Mouse (Mus musculus): ENCODE measurements around the gene Fbxl2. TPM values are rescaled to one million over a fixed set of nuclear protein-coding genes. Genes with fewer than 3 reads are reported as not detected.

Fbxl2 gene
- total RNA-seq, 1 experiment: 4.4 TPM

- Histone ChIP-seq H3K27ac (ENCODE audit: insufficient read depth, low read depth, low read length, poor library complexity, severe bottlenecking) (no peak overlapping the region), H3K9ac (ENCODE audit: insufficient read depth, low read depth, low read length, poor library complexity, severe bottlenecking) (no peak overlapping the region), H3K4me1 (ENCODE audit: control insufficient read depth in 2 of 2, insufficient read depth in 2 of 2, low read length in 2 of 2, poor library complexity in 1 of 2) (peaks cover 0 to 2% of the 10 kb centered on the region in 2 experiments; a peak in 1 of 4 replicates), H3K4me3 (ENCODE audit: insufficient read depth in 1 of 2, low read depth in 1 of 2, low read length in 2 of 2, poor library complexity in 1 of 2, severe bottlenecking in 1 of 2) (no peak overlapping the region), H3K36me3 (ENCODE audit: control insufficient read depth, insufficient read depth, low read length, poor library complexity, severe bottlenecking) (peaks cover 47% of the 10 kb centered on the region), H3K9me3 (ENCODE audit: control insufficient read depth, insufficient read depth, low read depth, low read length) (no peaks in the 10 kb centered on the region)
- no peak for DNase-seq (ENCODE audit: low read depth, low spot score)
- TF ChIP-seq ZNF384 (IDR thresholded peaks at IDR 0.05; ENCODE audit: low read depth, low read length) (no peak), ZC3H11A (IDR thresholded peaks at IDR 0.05; ENCODE audit: borderline replicate concordance, low read depth, low read length) (no peak), MAFK (IDR thresholded peaks at IDR 0.05; ENCODE audit: insufficient read depth, low read depth, low read length) (no peak), CHD2 (IDR thresholded peaks at IDR 0.05; ENCODE audit: low read depth, low read length) (no peak), HCFC1 (IDR thresholded peaks at IDR 0.05; ENCODE audit: borderline replicate concordance, insufficient read depth, low read length) (no peak)
- in situ Hi-C loops (cut with MboI; ENCODE audit: low sequenced_read_pairs in 2 of 2, unreplicated experiment in 2 of 2): no loop called here
Observed at GRCm38 (mm10) chr9:113966838-113967237, 79.2 kb downstream of the Fbxl2 start.

- Histone ChIP-seq H3K9me3 (ENCODE audit: control insufficient read depth, insufficient read depth, low read depth, low read length) (no peaks in the 10 kb centered on the region), H3K4me3 (ENCODE audit: insufficient read depth in 1 of 2, low read depth in 1 of 2, low read length in 2 of 2, poor library complexity in 1 of 2, severe bottlenecking in 1 of 2) (no peak overlapping the region), H3K4me1 (ENCODE audit: control insufficient read depth in 2 of 2, insufficient read depth in 2 of 2, low read length in 2 of 2, poor library complexity in 1 of 2) (no peaks in the 10 kb centered on the region), H3K27ac (ENCODE audit: insufficient read depth, low read depth, low read length, poor library complexity, severe bottlenecking) (no peak overlapping the region), H3K9ac (ENCODE audit: insufficient read depth, low read depth, low read length, poor library complexity, severe bottlenecking) (no peak overlapping the region), H3K36me3 (ENCODE audit: control insufficient read depth, insufficient read depth, low read length, poor library complexity, severe bottlenecking) (peaks cover 40% of the 10 kb centered on the region)
- DNase-seq (ENCODE audit: low read depth, low spot score): no peak
- no peak for TF ChIP-seq CHD2 (IDR thresholded peaks at IDR 0.05; ENCODE audit: low read depth, low read length)
- TF ChIP-seq HCFC1 (IDR thresholded peaks at IDR 0.05; ENCODE audit: borderline replicate concordance, insufficient read depth, low read length): no peak
- no peak for TF ChIP-seq ZNF384 (IDR thresholded peaks at IDR 0.05; ENCODE audit: low read depth, low read length)
- no peak for TF ChIP-seq ZC3H11A (IDR thresholded peaks at IDR 0.05; ENCODE audit: borderline replicate concordance, low read depth, low read length)
- no peak for TF ChIP-seq MAFK (IDR thresholded peaks at IDR 0.05; ENCODE audit: insufficient read depth, low read depth, low read length)
- in situ Hi-C loops (cut with MboI; ENCODE audit: low sequenced_read_pairs in 2 of 2, unreplicated experiment in 2 of 2): no loop called here
Observed at GRCm38 (mm10) chr9:113964415-113964814, 81.6 kb downstream of the Fbxl2 start.

- TF ChIP-seq MAFK (IDR thresholded peaks at IDR 0.05; ENCODE audit: insufficient read depth, low read depth, low read length): no peak
- TF ChIP-seq HCFC1 (IDR thresholded peaks at IDR 0.05; ENCODE audit: borderline replicate concordance, insufficient read depth, low read length): no peak
- TF ChIP-seq ZC3H11A (IDR thresholded peaks at IDR 0.05; ENCODE audit: borderline replicate concordance, low read depth, low read length): no peak
- TF ChIP-seq ZNF384 (IDR thresholded peaks at IDR 0.05; ENCODE audit: low read depth, low read length): no peak
- TF ChIP-seq CHD2 (IDR thresholded peaks at IDR 0.05; ENCODE audit: low read depth, low read length): no peak
- in situ Hi-C loops (cut with MboI; ENCODE audit: low sequenced_read_pairs in 2 of 2, unreplicated experiment in 2 of 2): no loop called here
- Histone ChIP-seq H3K27ac (ENCODE audit: insufficient read depth, low read depth, low read length, poor library complexity, severe bottlenecking) (no peak overlapping the region), H3K4me3 (ENCODE audit: insufficient read depth in 1 of 2, low read depth in 1 of 2, low read length in 2 of 2, poor library complexity in 1 of 2, severe bottlenecking in 1 of 2) (no peak overlapping the region), H3K9me3 (ENCODE audit: control insufficient read depth, insufficient read depth, low read depth, low read length) (no peaks in the 10 kb centered on the region), H3K4me1 (ENCODE audit: control insufficient read depth in 2 of 2, insufficient read depth in 2 of 2, low read length in 2 of 2, poor library complexity in 1 of 2) (no peaks in the 10 kb centered on the region), H3K36me3 (ENCODE audit: control insufficient read depth, insufficient read depth, low read length, poor library complexity, severe bottlenecking) (peaks cover 36% of the 10 kb centered on the region), H3K9ac (ENCODE audit: insufficient read depth, low read depth, low read length, poor library complexity, severe bottlenecking) (no peak overlapping the region)
- no peak for DNase-seq (ENCODE audit: low read depth, low spot score)
Observed at GRCm38 (mm10) chr9:113963718-113964117, 82.3 kb downstream of the Fbxl2 start.

GRCm38 (mm10) chr9:113957777-113958176 is 88.2 kb downstream of the Fbxl2 start:
- no peaks in the 10 kb centered on the region for H3K4me1 ChIP-seq (ENCODE audit: control insufficient read depth in 2 of 2, insufficient read depth in 2 of 2, low read length in 2 of 2, poor library complexity in 1 of 2)
- in situ Hi-C loops (cut with MboI; ENCODE audit: low sequenced_read_pairs in 2 of 2, unreplicated experiment in 2 of 2): no loop called here
- peaks cover 17% of the 10 kb centered on the region for H3K36me3 ChIP-seq (ENCODE audit: control insufficient read depth, insufficient read depth, low read length, poor library complexity, severe bottlenecking)
- no peak for DNase-seq (ENCODE audit: low read depth, low spot score)
- no peak for TF ChIP-seq CHD2 (IDR thresholded peaks at IDR 0.05; ENCODE audit: low read depth, low read length)
- TF ChIP-seq ZC3H11A (IDR thresholded peaks at IDR 0.05; ENCODE audit: borderline replicate concordance, low read depth, low read length): no peak
- TF ChIP-seq HCFC1 (IDR thresholded peaks at IDR 0.05; ENCODE audit: borderline replicate concordance, insufficient read depth, low read length): no peak
- TF ChIP-seq MAFK (IDR thresholded peaks at IDR 0.05; ENCODE audit: insufficient read depth, low read depth, low read length): no peak
- no peak overlapping the region for H3K27ac ChIP-seq (ENCODE audit: insufficient read depth, low read depth, low read length, poor library complexity, severe bottlenecking)
- no peaks in the 10 kb centered on the region for H3K9me3 ChIP-seq (ENCODE audit: control insufficient read depth, insufficient read depth, low read depth, low read length)
- no peak overlapping the region for H3K4me3 ChIP-seq (ENCODE audit: insufficient read depth in 1 of 2, low read depth in 1 of 2, low read length in 2 of 2, poor library complexity in 1 of 2, severe bottlenecking in 1 of 2)
- H3K9ac ChIP-seq (ENCODE audit: insufficient read depth, low read depth, low read length, poor library complexity, severe bottlenecking): no peak overlapping the region

GRCm38 (mm10) chr9:113947216-113947615 is 98.8 kb downstream of the Fbxl2 start:
- no peak overlapping the region for H3K9ac ChIP-seq (ENCODE audit: insufficient read depth, low read depth, low read length, poor library complexity, severe bottlenecking)
- H3K27ac ChIP-seq (ENCODE audit: insufficient read depth, low read depth, low read length, poor library complexity, severe bottlenecking): no peak overlapping the region
- H3K36me3 ChIP-seq (ENCODE audit: control insufficient read depth, insufficient read depth, low read length, poor library complexity, severe bottlenecking): peaks cover 11% of the 10 kb centered on the region
- in situ Hi-C loops (cut with MboI; ENCODE audit: low sequenced_read_pairs in 2 of 2, unreplicated experiment in 2 of 2): no loop called here
- no peaks in the 10 kb centered on the region for H3K9me3 ChIP-seq (ENCODE audit: control insufficient read depth, insufficient read depth, low read depth, low read length)
- H3K4me3 ChIP-seq (ENCODE audit: insufficient read depth in 1 of 2, low read depth in 1 of 2, low read length in 2 of 2, poor library complexity in 1 of 2, severe bottlenecking in 1 of 2): no peak overlapping the region
- TF ChIP-seq ZC3H11A (IDR thresholded peaks at IDR 0.05; ENCODE audit: borderline replicate concordance, low read depth, low read length): no peak
- TF ChIP-seq ZNF384 (IDR thresholded peaks at IDR 0.05; ENCODE audit: low read depth, low read length): no peak
- TF ChIP-seq HCFC1 (IDR thresholded peaks at IDR 0.05; ENCODE audit: borderline replicate concordance, insufficient read depth, low read length): no peak
- TF ChIP-seq MAFK (IDR thresholded peaks at IDR 0.05; ENCODE audit: insufficient read depth, low read depth, low read length): no peak
- TF ChIP-seq CHD2 (IDR thresholded peaks at IDR 0.05; ENCODE audit: low read depth, low read length): no peak
- peaks cover 0 to 4% of the 10 kb centered on the region in 2 experiments; a peak in 1 of 4 replicates for H3K4me1 ChIP-seq (ENCODE audit: control insufficient read depth in 2 of 2, insufficient read depth in 2 of 2, low read length in 2 of 2, poor library complexity in 1 of 2)
- DNase-seq (ENCODE audit: low read depth, low spot score): no peak

All from ES-E14 (cell line).